Mouse (Mus musculus) cerebellum, adult 11-12 months (tissue): ENCODE data around the gene Atox1.
A peak's percentile ranks its signal among the peaks of the same experiment; 100 is the strongest.

Source experiments
- DNase-seq: peaks from one replicate; pipeline ENCODE4 v3.0.0; 2022

Gene Atox1

DNA sequence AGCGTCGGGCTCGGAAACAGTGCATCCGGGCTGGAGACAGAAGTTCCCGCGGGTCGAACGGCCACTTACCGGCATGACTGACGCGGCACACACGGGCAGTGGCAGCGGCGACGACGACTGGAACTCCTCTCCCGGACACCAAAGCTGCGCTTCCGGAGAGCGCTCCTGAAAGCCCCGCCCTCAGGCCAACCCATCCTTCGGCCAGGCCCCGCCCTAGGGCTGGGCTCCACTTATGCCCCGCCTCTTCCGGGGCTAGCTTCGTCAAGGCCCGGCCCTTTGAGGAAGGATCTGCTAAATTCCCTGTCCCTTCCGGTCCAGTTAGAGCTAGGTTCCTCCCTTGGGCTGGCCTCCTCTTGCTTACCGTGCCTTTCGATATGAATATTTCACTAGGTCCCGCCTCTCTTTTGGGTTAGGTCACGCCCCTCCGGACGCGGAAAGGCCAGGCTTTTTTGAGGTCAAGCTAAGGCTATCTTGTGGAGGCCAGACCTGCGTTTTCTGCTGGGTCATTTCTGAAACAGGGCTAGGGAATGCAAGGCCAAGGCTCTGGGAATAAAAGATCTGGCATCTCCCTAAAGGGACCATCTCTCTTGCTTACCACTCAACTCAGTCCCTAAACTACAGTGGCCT, at the start of gene Atox1:
Gene Atox1, minus strand, starts transcription at position 221 of the 627 bp plus-strand sequence.
- DNase-seq: peak; percentile 96

DNA sequence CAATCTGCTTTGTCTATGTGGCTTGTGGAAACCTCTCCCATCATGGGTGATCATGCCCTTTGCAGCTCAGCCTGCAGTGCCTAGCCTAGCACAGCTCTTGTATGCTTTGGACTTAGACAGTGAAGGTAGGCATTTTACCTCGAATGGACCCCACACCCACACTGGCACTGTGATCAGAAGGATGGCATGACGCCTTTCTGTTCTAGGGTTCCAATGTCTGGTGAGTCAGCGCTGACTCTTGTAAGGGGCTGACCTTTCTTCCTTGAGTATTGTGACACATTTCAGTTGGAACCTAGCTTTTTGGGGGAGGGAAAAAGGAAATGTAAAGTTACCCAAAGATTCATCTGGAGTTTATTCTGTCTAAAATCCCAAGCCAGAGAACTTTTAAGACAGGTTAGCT, 44.4 kb upstream of the Atox1 start:
- DNase-seq: no peak

DNA sequence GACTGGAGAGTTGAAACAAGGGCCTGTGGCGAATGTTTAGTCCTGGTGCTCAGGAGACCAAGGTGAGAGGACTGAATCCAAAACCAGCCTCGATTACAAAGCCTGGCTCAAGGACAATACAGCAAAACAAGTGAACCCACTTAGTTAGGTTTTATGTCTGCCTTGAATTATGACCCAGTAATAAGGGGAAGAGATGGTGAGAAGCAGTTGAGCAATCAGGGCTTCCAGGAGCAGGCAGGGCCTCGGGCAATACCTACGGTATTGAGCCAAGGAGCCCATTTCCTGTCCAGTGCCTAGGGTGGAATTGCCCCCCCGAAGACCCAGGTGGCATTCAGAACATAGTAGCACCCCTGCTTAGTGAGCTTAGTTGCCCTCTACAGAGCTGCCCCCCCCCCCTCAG, 41.8 kb upstream of the Atox1 start:
- no peak for DNase-seq

DNA sequence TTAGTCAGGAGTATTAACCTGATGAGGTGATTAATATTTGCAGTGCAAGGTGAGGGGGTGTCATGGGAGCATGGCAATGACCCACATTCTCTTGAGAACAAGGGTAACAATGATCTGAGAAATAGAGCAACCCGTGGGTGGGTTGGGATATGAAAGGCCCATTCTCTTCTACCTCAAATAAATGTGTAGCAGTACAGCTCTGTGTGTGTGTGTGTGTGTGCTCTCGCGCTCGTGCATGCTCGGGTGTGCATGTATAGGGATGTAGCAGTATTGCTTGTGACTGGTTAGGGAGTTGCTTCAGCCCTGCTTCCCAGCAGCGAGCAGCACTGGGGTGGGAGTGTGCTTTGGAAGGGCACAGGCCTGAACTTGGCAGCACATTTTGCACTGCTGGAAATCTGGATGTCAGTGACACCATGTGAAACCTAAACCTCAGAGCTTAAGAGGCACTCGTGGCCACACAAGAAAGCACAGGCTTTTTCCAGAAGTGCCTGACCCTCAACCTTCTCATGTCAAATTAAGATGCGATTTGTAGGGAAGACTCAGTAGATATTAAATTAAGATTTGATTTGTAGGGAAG, 41.0 kb upstream of the Atox1 start:
- no peak for DNase-seq

DNA sequence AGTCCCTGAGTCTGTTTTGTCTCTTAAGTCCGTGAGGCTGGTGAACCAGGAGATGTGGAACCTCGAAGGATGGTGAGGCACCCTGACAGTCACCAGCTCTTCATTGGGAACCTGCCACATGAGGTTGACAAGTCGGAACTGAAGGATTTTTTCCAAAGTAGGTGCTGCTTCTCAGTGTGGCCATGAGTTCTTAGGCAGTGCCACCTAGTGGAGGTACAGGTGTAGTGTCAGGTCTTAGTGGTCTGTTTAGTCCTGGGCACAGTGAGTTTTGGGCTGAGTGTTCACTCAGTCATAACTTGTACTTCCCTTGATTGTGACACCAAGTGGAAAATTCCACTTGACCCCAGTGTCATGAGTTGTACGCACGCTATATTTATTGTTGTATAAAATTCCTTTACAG, 36.8 kb upstream of the Atox1 start:
- DNase-seq: peak; percentile 21

DNA sequence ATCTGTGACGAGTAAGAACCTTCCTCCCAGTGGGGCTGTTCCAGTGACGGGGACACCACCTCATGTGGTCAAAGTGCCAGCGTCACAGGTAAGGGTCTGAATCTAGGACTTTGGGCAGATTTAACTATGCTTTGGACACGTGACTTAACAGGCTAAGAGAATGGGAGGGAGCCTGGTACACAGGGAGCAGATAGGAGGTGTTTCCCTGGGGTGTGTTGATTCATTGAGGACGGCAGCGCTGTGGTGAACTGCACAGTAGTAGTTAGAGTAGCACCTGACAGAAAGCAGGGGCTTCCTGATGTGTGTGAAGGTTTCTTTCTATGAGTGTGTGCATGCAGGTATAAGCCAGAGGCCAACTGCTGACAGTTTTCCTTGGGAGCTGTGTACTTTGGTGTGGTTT, 35.1 kb upstream of the Atox1 start:
- no peak for DNase-seq

DNA sequence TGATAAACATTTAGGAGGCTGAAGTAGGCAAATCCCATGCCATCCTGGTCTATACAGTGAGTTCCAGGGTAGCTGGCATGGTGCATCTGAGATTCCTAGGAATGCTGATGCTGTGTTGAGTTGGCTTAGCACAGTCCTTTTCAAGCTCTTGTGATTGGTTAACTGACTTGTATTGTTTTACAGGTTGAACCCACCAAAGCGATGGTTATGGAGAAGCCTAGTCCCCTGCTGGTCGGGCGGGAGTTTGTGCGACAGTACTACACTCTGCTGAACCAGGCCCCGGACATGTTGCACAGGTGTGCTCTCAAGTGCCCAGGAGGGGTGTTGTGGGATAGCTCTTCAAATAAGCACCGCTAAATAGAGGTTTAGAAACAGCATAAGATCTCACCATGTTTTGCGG, 24.4 kb upstream of the Atox1 start:
- no peak for DNase-seq

DNA sequence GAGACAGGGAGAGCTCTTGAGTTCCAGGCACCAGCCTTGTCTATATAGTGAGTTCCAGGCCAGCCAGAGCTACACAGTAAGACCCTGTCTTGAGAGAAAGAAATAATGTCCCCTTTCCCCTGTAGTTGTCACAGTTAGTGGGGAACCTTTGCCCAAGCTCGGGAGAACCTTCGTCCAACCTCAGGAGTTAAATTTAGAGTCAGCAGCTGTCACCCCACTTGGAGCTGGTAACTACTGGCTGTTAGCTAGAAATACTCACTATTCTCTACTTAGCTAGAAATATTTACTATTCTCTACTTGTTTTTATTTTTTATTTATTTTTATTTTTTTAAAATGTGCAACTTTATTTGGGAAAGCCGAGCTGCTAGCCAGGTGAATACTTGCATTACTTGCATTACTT, 12.2 kb upstream of the Atox1 start:
- no peak for DNase-seq

DNA sequence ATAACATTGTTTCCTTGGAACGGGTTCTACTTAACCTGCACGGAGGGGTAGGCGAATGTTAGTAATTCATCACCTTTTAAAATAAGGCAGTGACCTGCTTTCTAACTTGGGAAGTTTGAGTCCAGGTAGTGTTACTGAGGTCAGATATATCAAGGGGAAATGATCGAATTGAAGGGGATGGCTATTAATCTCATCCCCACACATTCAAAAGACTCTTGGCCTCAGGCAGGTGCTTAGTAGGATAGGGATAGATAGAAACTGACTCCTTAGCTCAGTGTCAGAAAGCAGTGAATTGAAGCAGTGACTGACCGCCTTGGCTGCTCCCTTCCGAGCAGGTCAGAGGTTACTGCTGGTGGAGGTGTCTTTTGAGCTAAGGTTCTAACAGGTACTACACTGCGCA, 10.4 kb upstream of the Atox1 start:
- no peak for DNase-seq

DNA sequence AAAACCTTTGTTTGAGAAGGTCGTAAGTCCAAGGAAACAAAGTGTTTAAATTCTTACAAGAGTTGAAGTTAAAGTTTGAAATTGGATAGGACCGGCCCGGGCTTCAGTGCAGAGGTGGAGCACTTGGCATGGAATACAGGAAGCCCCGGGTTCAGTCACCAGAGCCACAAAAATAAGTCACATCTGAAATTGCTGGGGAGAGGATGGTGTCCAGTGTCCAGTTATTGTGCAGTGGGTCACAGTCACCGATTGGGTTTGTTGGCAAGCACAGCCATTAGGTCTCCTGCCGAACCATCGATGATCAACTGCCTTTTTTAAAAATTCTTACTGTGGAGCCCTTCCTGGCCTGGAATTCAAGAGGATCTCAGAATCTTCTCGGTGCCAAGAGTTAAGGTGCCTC, 9.7 kb upstream of the Atox1 start:
- peak; percentile 54 for DNase-seq

DNA sequence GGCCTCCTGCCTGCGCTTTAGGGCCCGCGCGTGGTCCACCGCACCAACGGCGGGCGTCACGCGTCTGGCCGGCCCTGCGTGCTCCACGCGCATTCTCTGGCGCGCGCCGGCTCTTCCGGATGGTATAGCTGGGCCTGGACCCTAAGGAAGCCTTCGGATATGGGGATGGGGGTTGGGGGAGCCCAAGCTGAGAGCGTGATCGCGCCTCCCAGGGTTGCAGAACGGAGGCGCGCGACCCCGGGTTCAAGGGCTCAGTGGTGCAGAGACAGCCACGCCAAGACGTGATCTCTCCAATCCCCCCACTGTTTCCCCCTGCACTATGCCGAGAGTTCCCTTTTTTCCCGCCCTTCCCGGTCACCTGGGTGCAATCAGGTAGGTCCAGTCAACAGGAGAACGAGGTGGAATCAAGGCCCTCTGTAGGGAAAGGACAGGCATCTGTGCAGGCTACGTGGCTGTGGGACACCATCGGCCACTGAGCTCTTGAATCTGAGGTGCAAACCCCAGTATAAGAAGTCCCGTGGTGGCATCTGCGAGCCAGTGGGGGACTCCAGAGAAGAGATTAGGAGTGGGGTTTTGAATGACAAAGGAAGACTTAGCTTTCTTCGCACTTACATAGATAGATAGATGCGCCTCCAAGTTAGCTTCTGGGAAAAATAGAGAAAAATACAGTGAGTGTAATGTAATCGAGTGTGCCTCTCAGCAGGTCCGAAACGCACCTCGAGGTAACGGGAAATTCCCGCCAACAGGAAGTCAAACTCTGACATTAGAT, 9.1 kb upstream of the Atox1 start:
- no peak for DNase-seq

DNA sequence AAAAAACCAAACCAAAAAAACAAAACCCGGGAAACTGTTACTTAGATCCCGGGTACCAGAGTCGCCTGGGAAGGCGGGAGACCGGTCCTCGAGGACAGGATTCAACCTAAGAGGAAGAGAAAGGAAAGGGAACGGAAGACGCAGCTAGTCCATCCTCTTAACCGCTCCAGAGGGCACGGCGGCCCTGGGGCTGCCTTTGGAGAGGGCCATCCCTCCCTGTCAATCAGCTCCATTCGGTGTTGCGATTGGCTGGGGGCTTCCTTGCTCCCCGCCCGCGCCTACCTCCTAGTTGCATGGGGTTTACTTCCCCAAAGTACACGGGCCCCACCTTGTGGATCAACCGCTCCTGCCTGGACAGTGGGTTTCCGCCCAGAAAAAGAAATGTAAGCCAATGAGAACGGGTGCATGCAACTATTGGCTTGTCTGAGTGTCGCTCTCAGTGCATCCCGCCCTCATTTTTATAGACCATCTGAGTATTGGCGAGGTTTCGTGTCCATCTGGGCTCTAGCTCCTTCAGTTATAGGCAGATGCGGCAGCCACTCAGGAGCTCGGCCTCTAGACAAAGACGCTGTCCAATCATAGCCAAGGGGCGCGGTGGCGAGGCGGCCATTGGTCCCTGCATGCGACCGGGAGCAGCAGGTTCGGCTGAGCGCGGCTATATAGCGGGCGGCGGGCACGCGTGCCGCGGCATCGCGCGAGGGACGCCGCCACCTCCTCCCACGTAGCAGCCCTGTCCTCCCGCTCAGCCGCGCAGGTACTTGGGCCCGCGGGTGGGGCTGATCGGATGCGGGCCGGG, 8.2 kb upstream of the Atox1 start, which contains the start of gene G3bp1:
Gene G3bp1, plus strand, starts transcription at position 638 of the 796 bp plus-strand sequence.
- DNase-seq: peak; percentile 100

DNA sequence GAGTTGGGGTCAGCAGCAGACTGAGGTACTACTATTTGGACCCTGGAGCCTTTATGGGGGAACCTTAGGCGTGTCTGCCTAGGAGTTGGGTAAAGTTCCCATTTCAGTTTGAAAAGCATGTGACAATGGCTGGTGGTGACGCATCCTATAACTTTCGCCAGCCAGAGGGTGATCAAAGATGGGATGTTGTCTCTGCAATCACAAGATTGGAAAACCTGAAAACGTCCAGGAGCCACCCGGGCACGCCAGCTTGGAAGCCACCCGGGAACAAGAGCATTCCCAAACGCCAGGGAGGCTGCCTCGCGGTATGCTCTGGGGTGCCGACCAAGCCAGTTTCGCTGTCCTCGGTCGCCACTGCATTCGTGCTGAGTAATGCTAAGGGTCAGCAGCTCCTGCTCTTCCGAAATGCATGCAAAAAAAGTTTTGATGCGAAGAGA, 7.6 kb upstream of the Atox1 start:
- no peak for DNase-seq

DNA sequence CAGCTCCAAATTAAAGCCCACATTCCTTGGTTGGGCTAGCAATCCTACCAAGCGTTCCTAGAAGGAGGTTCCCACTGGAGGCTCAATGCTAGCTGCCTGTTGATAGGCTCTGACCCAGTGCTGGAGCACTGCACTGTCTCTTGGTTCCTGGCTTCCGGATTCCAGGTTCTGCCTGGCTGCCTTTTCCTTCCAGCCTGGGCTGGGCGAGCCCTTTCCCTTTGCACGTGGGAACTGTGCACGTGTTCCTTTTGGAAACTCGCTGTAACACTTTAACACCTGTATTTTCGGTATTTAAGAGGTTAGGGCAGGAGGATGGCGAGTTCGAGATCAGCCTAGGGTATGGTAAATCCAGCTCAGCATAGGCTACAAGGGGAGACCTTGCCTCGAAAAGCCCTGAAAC, 7.0 kb upstream of the Atox1 start:
- DNase-seq: peak; percentile 46

DNA sequence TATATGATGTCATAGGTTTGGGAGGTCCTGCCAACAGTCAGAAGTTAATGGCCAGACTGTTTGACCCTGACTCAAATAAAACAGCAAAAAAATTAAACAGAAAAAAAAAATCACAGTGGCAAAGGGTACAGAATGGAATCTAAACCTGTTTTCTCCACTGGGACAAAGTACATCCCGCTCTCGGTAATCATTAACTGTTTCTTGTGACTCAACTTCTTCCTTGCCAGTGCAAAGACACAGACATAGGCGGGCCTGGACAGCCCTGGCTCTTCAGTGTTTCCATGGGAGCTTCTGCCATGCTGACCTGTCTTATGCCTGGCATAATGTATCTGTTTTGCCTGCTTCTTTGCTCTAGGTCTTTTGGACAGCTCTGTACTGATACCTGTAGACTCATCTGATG, 4.1 kb upstream of the Atox1 start:
- no peak for DNase-seq

DNA sequence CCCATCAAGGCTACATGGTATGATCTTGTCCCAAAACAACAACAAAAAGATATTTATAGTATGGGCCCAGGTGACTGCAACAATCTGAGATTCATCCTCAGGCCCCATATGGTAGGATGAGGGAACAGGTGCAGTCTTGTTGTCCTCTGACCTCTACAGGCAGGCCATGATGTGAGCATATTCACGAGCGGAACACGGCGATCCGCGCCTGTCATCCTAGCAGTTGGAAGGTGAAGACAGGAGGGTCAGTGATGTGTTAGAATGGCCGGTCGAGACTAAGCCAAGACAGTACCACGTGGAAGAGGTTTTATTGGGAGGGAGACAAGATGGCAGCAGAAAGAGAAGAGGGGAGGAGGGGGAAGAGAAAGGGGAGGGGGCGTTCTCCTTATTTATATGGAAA, 3.7 kb upstream of the Atox1 start:
- peak; percentile 41 for DNase-seq

DNA sequence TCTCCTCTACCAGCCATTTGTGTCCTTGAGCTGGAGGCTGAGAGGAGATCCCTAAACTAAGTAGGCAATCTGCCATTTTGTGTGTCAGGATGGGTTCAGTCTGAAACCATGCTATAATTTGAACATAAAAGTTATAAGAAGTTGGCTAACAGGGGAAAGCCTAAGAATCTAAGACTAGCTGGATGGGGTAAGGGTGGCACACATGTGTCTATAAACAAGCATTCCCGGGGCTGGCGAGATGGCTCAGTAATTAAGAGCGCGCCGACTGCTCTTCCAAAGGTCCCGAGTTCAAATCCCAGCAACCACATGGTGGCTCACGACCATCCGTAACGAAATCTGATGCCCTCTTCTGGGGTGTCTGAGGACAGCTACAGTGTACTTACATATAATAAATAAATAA, 1.1 kb upstream of the Atox1 start:
- DNase-seq: peak; percentile 48

DNA sequence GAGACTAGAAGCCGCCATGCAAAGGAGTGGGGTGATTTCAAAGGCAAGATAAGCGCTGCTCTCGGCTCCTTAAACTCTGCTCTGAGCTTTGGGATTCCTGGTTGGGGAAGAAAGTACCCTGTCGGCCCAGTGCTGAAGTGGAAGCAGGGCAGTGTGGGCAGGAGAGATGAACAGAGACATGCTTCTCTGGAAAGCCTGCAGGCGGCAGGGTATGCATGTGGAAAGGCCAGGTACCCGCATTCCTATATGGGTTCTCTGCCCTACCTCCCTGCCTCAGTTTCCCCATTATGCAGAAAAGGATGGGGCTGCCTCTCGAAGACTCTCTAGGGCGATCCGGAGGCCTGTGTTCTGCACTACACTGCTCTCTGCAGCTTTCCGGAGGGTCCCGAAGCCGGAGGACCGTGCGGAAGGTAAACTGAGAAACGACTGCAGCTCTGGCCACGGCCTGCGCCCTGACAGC, 450 bp downstream of the Atox1 start:
- DNase-seq: no peak

DNA sequence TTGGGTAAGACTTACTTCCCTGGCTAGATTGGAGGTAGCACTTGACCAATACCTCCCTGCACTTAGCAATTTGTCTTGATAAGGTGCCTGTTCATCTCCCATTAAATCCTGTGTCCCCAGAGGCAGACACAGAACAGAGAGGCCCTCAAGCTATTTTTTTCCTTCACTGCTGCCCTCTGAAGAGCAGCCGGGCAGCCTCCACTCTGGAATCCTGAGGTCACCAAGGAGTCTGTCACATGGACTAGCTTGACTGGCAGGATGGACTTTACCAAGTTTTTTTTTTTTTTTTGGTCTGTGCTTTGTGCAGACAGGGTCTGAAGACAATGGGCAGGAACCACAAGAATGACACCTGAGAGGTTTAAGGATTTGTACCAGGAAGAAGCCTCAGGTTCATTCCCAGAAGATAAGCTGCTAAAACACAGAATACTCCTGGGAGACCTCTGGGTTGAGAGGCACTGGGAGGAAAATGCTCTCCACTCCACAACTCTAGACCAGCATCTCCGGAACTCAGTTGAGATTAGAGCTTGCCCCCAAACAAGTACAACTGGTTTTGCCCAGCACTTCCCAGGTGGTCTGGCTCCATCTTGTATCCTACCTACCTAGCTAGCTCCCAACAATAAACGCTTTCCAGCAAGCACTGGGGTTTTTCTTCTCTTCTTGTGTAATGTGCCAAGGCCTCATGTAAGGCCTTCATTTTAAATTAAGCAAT, 1.0 kb downstream of the Atox1 start:
- DNase-seq: peak; percentile 39

DNA sequence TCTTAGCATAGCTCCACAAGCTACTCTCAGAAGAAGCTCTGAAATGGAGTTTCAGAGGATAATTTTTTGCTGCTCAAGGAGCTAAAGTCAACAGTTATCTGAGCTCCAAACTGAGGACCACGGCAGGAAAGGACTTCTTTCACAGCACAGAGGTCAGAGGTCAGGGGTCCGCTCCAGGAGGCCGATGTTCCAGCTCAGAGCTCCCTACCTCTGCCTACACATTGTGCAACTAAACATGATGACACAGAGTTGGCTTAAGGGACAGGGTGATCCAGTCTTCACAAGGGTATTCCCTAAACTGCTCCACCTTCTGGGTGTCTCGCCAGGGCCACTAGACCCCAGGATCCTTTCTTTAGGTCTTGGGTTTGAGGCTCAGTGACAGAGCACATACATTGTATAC, 2.5 kb downstream of the Atox1 start:
- DNase-seq: no peak

DNA sequence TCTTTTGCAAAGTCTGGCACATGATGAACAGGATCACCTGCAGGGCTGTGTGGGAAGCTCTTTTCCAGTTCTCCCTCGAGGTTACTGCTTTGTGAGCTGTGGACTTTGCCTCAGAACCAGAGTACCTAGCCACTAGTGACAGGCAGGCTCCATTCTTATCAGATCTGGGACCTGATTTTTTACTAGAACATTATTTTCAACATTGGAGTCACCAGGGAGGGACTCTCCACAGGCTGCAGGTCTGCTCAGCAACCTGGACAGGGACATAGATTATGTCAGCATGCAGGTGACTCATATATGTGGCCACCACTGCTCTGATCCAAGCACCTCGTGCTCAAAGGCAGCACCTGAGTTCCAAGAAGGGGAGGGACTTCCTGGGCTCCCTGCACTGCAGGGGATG, 5.9 kb downstream of the Atox1 start:
- DNase-seq: no peak

DNA sequence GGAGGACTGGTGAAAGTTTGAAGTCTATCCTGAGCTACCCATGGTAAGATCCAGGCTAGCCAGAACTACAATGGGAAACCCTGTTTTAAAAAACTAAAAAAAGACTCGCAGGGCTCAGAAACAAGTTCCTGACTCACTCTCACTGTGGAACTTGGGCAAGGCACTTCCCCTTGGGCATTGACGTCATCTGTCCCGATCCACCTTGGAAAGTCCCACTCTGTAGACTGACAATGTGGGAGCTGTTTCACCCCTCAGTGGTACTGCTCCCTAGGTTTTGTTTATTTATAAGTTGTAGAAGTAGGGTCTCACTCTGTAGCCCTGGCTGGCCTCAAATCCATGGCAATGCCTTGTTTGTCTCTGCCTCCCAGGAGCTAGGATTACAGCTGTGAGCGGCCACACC, 7.4 kb downstream of the Atox1 start:
- no peak for DNase-seq

DNA sequence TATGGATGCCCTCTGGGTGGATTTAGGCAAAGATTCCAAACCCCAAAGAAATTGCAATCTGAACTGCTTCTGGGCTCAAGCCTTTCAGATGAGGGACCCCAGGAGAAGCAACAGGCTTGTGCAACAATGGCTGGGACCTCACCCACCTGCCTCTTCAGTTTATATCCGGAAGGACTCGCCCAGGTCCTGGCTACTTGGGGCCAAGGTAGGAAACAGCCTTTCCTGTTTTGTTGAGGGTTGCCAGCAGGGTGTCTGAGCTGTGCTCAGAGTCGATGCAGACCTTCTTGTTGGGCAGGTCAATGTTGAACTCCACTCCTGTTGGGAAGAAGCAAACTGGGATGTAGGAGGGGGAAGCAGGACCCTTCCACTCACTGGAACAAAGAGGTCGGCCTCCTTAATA, 10.7 kb downstream of the Atox1 start:
- DNase-seq: no peak
